Mouse (Mus musculus): ENCODE data around the gene Wnt6. TPM values are rescaled to one million over a fixed set of nuclear protein-coding genes. Genes with fewer than 3 reads are reported as not detected.

Wnt6 gene
- polyA plus RNA-seq (2017; shearing (Covaris generic)), result under 1 TPM in 1 of 2 experiments, not detected in 1; 0.42 TPM

DNA sequence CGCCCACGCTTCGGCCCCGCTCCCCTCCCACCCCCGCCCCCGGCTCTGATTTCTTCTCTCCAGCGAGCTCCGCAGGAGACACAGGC is at the start of gene Wnt6:
Gene Wnt6, plus strand, starts transcription at position 48 of the 86 bp plus-strand sequence.

DNA sequence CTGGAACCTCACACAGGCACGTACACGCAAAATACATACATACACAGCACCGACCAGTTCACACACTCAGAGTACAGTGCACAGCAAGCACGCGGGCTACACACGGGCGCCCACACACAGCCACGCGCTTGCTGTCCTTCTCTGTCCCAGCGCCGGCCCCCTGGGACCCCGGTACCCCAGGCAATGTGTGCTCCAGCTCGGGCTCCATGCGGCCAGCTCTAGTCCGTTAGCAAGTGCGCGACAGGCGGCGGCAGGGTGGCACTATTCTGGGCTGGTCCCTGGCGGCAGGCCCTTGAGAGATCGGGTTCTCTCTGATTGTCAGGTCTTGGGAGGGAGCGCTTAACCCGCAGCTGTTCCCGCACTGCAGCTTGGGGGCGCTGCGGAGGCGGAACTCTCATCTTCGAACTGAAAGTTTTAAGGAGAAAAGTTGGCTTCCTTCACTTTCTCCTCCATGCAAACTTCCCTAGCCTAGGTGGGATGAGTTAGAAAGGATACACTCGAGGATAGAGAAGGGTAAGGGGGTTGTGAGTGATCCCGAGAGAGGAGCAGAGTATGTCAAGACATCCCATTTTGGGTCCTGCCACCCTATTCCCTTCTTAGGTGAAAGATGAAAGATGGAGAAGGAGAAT is 22.9 kb upstream of the Wnt6 start, which contains the start of gene Prkag3:
Gene Prkag3, minus strand, starts transcription at position 579 of the 629 bp plus-strand sequence.

DNA sequence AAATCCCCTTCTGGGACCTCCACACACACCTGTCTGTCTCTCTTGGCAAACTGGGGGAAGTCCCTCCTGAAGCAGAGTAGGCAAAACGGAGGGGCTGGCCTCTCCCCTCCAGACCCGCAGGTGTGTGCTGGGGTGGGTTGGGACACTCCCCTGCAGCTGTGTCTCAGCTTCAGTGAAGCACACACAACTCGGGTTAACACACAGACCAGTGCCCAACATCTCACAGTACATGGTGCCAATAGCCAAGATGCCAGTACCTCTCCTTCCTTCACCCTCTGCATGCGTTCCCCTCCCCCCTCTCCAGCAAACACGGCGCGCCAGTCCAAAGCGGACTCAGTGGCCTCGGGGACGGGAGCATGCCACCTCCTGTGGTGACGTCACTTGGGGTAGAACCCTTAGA is 19.6 kb downstream of the Wnt6 start, which contains the start of gene Wnt10a:
Gene Wnt10a, plus strand, starts transcription at position 268 of the 400 bp plus-strand sequence.

Other genes starting within 250 kb of the Wnt6 start
- gene Plcd4, start 229.0 kb upstream of the Wnt6 start, polyA plus RNA-seq (2017; shearing (Covaris generic)), result 1 to 10 TPM; 1.1 to 2.2 TPM
- 10 to 100 TPM; 12.9 to 13.4 TPM for gene Usp37, start 227.6 kb upstream of the Wnt6 start, polyA plus RNA-seq (2017; shearing (Covaris generic))
- 10 to 100 TPM; 17.6 to 24.1 TPM for gene Zfp142, start 183.6 kb upstream of the Wnt6 start, polyA plus RNA-seq (2017; shearing (Covaris generic))
- 10 to 100 TPM; 10.2 to 12.2 TPM for gene Bcs1l, start 183.6 kb upstream of the Wnt6 start, polyA plus RNA-seq (2017; shearing (Covaris generic))
- 10 to 100 TPM; 28.7 to 30.4 TPM for gene Rnf25, start 170.5 kb upstream of the Wnt6 start, polyA plus RNA-seq (2017; shearing (Covaris generic))
- gene Stk36, start 170.4 kb upstream of the Wnt6 start, polyA plus RNA-seq (2017; shearing (Covaris generic)), result 1 to 10 TPM in 1 of 2 experiments, under 1 TPM in 1; 0.18 to 1.0 TPM
- 10 to 100 TPM; 22.4 to 30.3 TPM for gene Ttll4, start 110.1 kb upstream of the Wnt6 start, polyA plus RNA-seq (2017; shearing (Covaris generic))
- under 1 TPM in 1 of 2 experiments, not detected in 1; 0.64 TPM for gene Cyp27a1, start 58.3 kb upstream of the Wnt6 start, polyA plus RNA-seq (2017; shearing (Covaris generic))
- not detected for gene Prkag3, start 22.7 kb upstream of the Wnt6 start, polyA plus RNA-seq (2017; shearing (Covaris generic))
- 1 to 10 TPM; 1.8 to 3.5 TPM for gene Wnt10a, start 19.6 kb downstream of the Wnt6 start, polyA plus RNA-seq (2017; shearing (Covaris generic))
- gene Cdk5r2, start 83.0 kb downstream of the Wnt6 start, polyA plus RNA-seq (2017; shearing (Covaris generic)), result not detected
- under 1 TPM in 1 of 2 experiments, not detected in 1; 0.62 TPM for gene Fev, start 113.5 kb downstream of the Wnt6 start, polyA plus RNA-seq (2017; shearing (Covaris generic))
- not detected for gene Cryba2, start 121.3 kb downstream of the Wnt6 start, polyA plus RNA-seq (2017; shearing (Covaris generic))
- under 1 TPM; 0.06 to 0.83 TPM for gene Cfap65, start 163.7 kb downstream of the Wnt6 start, polyA plus RNA-seq (2017; shearing (Covaris generic))
- gene Ihh, start 179.8 kb downstream of the Wnt6 start, polyA plus RNA-seq (2017; shearing (Covaris generic)), result under 1 TPM; 0.23 to 0.78 TPM

All from inflammation-experienced regulatory T-cells (primary cell).